ENCODE assay signal across 7 mouse cellular contexts in the genomic region with DNA sequence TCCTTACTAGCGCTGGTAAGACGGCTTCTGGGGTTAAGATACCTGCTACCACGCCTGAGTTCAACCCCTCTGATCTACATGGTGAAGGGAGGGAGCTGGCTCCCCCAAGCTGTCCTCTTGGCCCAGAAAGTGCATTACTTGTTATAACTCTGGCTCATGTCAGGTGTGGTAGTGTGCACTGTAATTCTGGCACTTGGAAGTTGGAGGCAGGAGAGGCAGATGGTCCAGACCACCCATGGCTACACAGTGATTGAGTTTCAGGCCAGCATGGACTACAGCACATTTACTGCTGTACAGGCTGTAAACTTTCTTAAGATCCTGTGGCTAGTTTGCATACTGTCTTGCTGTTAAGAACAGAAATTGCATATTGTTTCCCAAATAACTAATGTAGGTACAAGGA.
"Had no signal": no experiment of that assay in that cellular context is flagged by ENCODE, and none has a peak within 500 bp of the region (broad histone marks: within the 10 kb centered on the region; RNA-seq: fewer than 3 reads in every experiment).

No protein-coding gene starts in this region.

- DNase-seq: kidney, postnatal 36 days; layer of hippocampus, adult 9-11 months; layer of hippocampus, postnatal 36 days; lung, adult 18-20 months; midbrain, embryonic 14.5 days; thymus, adult 18-20 months; thymus, postnatal 14 days had no signal
